Mouse (Mus musculus) neural tube, embryonic 14.5 days (tissue): ENCODE data around the gene Cdc34b. TPM values are rescaled to one million over a fixed set of nuclear protein-coding genes. Genes with fewer than 3 reads are reported as not detected.

Experiments used
- ATAC-seq: fragments of 200-750 bp; cut with Nextera tagmentation; 2 replicates; pipeline ENCODE4 v1.8.0; 2017; ENCODE audit warnings: low read depth, mild to moderate bottlenecking, moderate TSS enrichment, moderate library complexity
- H3K27ac ChIP-seq: fragments of 300-500 bp; sonication (generic); 2 replicates; pipeline ENCODE4 v1.5.1; 2014; ENCODE audit warnings: low read depth, mild to moderate bottlenecking, control low read depth, low read length, moderate library complexity, mixed read lengths
- H3K27me3 ChIP-seq: fragments of 300-500 bp; sonication (generic); 2 replicates; pipeline ENCODE4 v1.6.1; 2014; ENCODE audit warnings: low read length; ENCODE audit not compliant: control insufficient read depth, insufficient read depth
- H3K36me3 ChIP-seq: fragments of 300-500 bp; sonication (generic); 2 replicates; pipeline ENCODE4 v1.6.1; 2014; ENCODE audit warnings: low read length, mixed read lengths; ENCODE audit not compliant: control insufficient read depth, insufficient read depth
- H3K4me1 ChIP-seq: fragments of 300-500 bp; sonication (generic); 2 replicates; pipeline ENCODE4 v1.6.1; 2014; ENCODE audit warnings: low read length; ENCODE audit not compliant: control insufficient read depth, insufficient read depth
- H3K4me2 ChIP-seq: fragments of 300-500 bp; sonication (generic); 2 replicates; pipeline ENCODE4 v1.6.1; 2014; ENCODE audit warnings: mild to moderate bottlenecking, low read depth, low read length, control low read depth
- H3K4me3 ChIP-seq: fragments of 300-500 bp; sonication (generic); 2 replicates; pipeline ENCODE4 v1.5.1; 2014; ENCODE audit warnings: low read depth, low read length, control low read depth, mixed read lengths
- H3K9ac ChIP-seq: fragments of 300-500 bp; sonication (generic); replicated peaks from 2 replicates; pipeline ENCODE4 v1.6.1; 2014; ENCODE audit warnings: low read depth, mild to moderate bottlenecking, control low read depth, low read length, mixed read lengths
- H3K9me3 ChIP-seq: fragments of 300-500 bp; sonication (generic); 2 replicates; pipeline ENCODE4 v1.6.1; 2016; ENCODE audit warnings: low read length; ENCODE audit not compliant: control insufficient read depth
- WGBS: fragments of 180-500 bp; shearing (Covaris S2); extraction: QIAGEN DNeasy Blood & Tissue Kit; methylation state at CpG from one replicate; pipeline ENCODE4 v1.1.7; 2014; 5-methylcytosine and 5-hydroxymethylcytosine counted together
- polyA plus RNA-seq: library from polyadenylated mRNA; unstranded; fragments of >200 nt; fragmentation: Nextera tagmentation; extraction: Ambion mirVana; gene quantifications from 2 replicates; pipeline ENCODE4 v1.2.1, GENCODE M21; 2014

Cdc34b gene
- polyA plus RNA-seq, 1 experiment from 2014 or later, result not detected

DNA sequence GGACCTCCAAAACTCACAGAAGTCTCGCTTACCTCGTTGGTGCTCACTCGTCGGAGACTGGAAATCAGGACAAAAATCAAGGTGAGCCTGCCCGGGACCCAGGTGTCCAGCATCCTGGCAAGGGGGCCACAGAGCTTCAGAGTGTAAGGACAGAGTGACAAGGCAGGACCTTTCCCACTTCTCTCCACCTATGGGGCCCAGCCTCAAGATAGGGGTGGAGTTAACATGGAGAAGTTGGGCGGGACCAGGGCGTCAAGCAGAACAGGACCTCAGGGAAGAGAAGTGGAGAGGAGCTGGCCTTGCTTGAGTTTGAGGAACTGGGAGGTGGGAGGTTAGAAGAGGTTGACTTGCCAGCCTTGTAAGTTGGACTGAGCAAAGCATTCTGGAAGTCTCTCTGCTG lies 19.2 kb downstream of the Cdc34b start:
- Histone ChIP-seq H3K27me3 (no peaks in the 10 kb centered on the region), H3K36me3 (no peaks in the 10 kb centered on the region), H3K4me2 (no peak overlapping the region), H3K9ac (no peak overlapping the region), H3K9me3 (no peaks in the 10 kb centered on the region), H3K27ac (no peak overlapping the region), H3K4me3 (no peak overlapping the region), H3K4me1 (no peaks in the 10 kb centered on the region)
- ATAC-seq, result no peak
- WGBS, result 82% methylated on average over 7 of the region's 7 CpGs

- WGBS, result 94% methylated on average over 1 of the region's 1 CpGs
- no peak for ATAC-seq
- Histone ChIP-seq H3K27ac (no peak overlapping the region), H3K36me3 (no peaks in the 10 kb centered on the region), H3K4me1 (no peaks in the 10 kb centered on the region), H3K4me2 (no peak overlapping the region), H3K9me3 (no peaks in the 10 kb centered on the region), H3K4me3 (no peak overlapping the region), H3K9ac (no peak overlapping the region), H3K27me3 (no peaks in the 10 kb centered on the region)
These were observed 20.7 kb downstream of the Cdc34b start for GRCm38 (mm10) chr11:94762281-94762680.

- WGBS, result 49% methylated on average over 6 of the region's 6 CpGs
- no peaks in the 10 kb centered on the region for H3K27me3 ChIP-seq
- ATAC-seq, result no peak
- no peak overlapping the region for H3K4me2 ChIP-seq
- no peak overlapping the region for H3K27ac ChIP-seq
- no peak overlapping the region for H3K4me3 ChIP-seq
- H3K9me3 ChIP-seq, result no peaks in the 10 kb centered on the region
- no peak overlapping the region for H3K9ac ChIP-seq
- H3K36me3 ChIP-seq, result no peaks in the 10 kb centered on the region
- H3K4me1 ChIP-seq, result no peaks in the 10 kb centered on the region
These were observed 21.2 kb downstream of the Cdc34b start for GRCm38 (mm10) chr11:94762775-94763174.

DNA sequence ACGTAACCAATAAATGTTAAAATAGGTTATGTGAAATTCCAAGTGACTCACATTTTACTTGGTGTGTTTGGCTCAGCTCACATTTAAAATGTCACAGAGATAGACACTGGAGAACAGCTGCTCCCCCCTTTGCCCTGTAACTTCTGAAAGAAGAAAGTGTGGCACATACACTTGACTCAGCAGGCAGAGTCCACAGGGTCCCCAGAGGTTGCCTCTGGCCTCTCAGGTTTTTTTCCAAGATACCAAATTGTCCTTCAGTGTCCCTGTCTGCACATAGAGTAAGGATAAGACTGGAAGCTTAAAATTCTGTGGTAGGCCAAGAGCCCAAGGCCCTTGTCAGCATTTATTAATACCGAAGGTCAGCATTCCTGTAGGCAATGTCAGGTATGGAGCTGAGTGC lies 25.7 kb downstream of the Cdc34b start:
- H3K9me3 ChIP-seq, result no peaks in the 10 kb centered on the region
- ATAC-seq, result no peak
- H3K36me3 ChIP-seq, result no peaks in the 10 kb centered on the region
- WGBS, result 95% methylated on average over 2 of the region's 2 CpGs
- no peak overlapping the region for H3K27ac ChIP-seq
- H3K4me2 ChIP-seq, result no peak overlapping the region
- H3K27me3 ChIP-seq, result no peaks in the 10 kb centered on the region
- H3K4me1 ChIP-seq, result no peaks in the 10 kb centered on the region
- no peak overlapping the region for H3K4me3 ChIP-seq
- no peak overlapping the region for H3K9ac ChIP-seq

GRCm38 (mm10) chr11:94772363-94773055 lies 30.9 kb downstream of the Cdc34b start:
- H3K36me3 ChIP-seq, result no peaks in the 10 kb centered on the region
- no peaks in the 10 kb centered on the region for H3K27me3 ChIP-seq
- H3K9me3 ChIP-seq, result no peaks in the 10 kb centered on the region
- no peak for ATAC-seq
- 88% methylated on average over 3 of the region's 3 CpGs for WGBS
- no peak overlapping the region for H3K4me3 ChIP-seq
- no peak overlapping the region for H3K9ac ChIP-seq
- no peak overlapping the region for H3K27ac ChIP-seq
- H3K4me1 ChIP-seq, result no peaks in the 10 kb centered on the region
- H3K4me2 ChIP-seq, result no peak overlapping the region

- Histone ChIP-seq H3K9me3 (no peaks in the 10 kb centered on the region), H3K4me2 (no peak overlapping the region), H3K27me3 (no peaks in the 10 kb centered on the region), H3K36me3 (no peaks in the 10 kb centered on the region), H3K9ac (no peak overlapping the region), H3K27ac (no peak overlapping the region), H3K4me3 (no peak overlapping the region), H3K4me1 (no peaks in the 10 kb centered on the region)
- no peak for ATAC-seq
- 87% methylated on average over 1 of the region's 1 CpGs for WGBS
These were observed 32.3 kb downstream of the Cdc34b start for GRCm38 (mm10) chr11:94773851-94774250.

- Histone ChIP-seq H3K4me2 (no peak overlapping the region), H3K36me3 (no peaks in the 10 kb centered on the region), H3K9me3 (no peaks in the 10 kb centered on the region), H3K4me3 (no peak overlapping the region), H3K4me1 (no peaks in the 10 kb centered on the region), H3K27me3 (no peaks in the 10 kb centered on the region), H3K9ac (no peak overlapping the region), H3K27ac (no peak overlapping the region)
- ATAC-seq, result no peak
- 86% methylated on average over 5 of the region's 5 CpGs for WGBS
These were observed 33.4 kb downstream of the Cdc34b start for GRCm38 (mm10) chr11:94774887-94775497.

- Histone ChIP-seq H3K9ac (no peak within 1 kb of the TSS), H3K27me3 (no peaks in the 10 kb centered on the region)
- no peak for ATAC-seq
These were observed 41.0 kb downstream of the Cdc34b start, which contains the start of gene Tmem92 for GRCm38 (mm10) chr11:94782603-94783002. Tmem92 (minus strand) TSS chr11:94782703.

GRCm38 (mm10) chr11:94785247-94785646 lies 43.7 kb downstream of the Cdc34b start:
- no peaks in the 10 kb centered on the region for H3K4me1 ChIP-seq
- H3K4me3 ChIP-seq, result no peak overlapping the region
- no peaks in the 10 kb centered on the region for H3K27me3 ChIP-seq
- H3K4me2 ChIP-seq, result no peak overlapping the region
- H3K27ac ChIP-seq, result no peak overlapping the region
- no peaks in the 10 kb centered on the region for H3K9me3 ChIP-seq
- no peak for ATAC-seq
- WGBS, result 17% methylated on average over 2 of the region's 2 CpGs
- H3K36me3 ChIP-seq, result no peaks in the 10 kb centered on the region
- no peak overlapping the region for H3K9ac ChIP-seq

More at GRCm38 (mm10) chr11:94782603-94783002, 41.0 kb downstream of the Cdc34b start, which contains the start of gene Tmem92:
- Histone ChIP-seq H3K4me3 (no peak within 1 kb of the TSS), H3K9me3 (no peaks in the 10 kb centered on the region), H3K36me3 (no peaks in the 10 kb centered on the region), H3K27ac (no peak within 1 kb of the TSS), H3K4me1 (no peaks in the 10 kb centered on the region), H3K4me2 (no peak within 1 kb of the TSS)
